Mouse (Mus musculus) heart, postnatal 10 days (tissue): Measurements from ENCODE around the gene H1f0. TPM values are rescaled to one million over a fixed set of nuclear protein-coding genes. Genes with fewer than 3 reads are reported as not detected.
A peak's percentile ranks its signal among the peaks of the same experiment; 100 is the strongest.
"Not testable (repeated sequence)": the region's sequence is repeated elsewhere in the genome, so short reads cannot be mapped to it uniquely, and the experiment has no call there.

ENCODE experiments used
- DNase-seq, 2 experiments: peaks; one replicate each; pipeline ENCODE4 v3.0.0; 2021
- intact Hi-C: fragments of 180-260 bp; cut with DNase I; formaldehyde crosslinking; loops from one replicate; pipeline ENCODE4 v1.15.1; 2025
- total RNA-seq, 2 experiments: library from RNA; stranded (reverse); gene quantifications; 2 replicates each; pipeline ENCODE4 v1.2.3; 2021

H1f0 gene
- total RNA-seq, 2 experiments from 2014 or later, result 208 to 227 TPM

- peak; percentile 92 to 93 for DNase-seq
- intact Hi-C loops, result no loop called here
Observed at GRCm38 (mm10) chr15:79030551-79031435, 2.5 kb downstream of the H1f0 start.

DNA sequence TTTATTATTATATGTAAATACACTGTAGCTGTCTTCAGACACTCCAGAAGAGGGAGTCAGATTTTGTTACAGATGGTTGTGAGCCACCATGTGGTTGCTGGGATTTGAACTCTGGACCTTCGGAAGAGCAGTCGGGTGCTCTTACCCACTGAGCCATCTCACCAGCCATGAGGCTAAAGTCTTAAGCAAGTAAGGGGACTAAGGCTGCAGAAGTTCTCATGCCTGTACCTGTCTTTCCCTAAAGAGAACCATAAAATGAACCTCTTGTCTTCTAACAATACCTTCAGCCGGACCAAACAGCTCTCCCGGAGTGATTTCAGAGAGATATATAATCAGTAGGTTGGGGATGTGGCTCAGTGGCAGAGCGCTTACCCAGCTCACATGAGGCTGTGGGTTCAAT is 3.7 kb downstream of the H1f0 start:
- DNase-seq, intact Hi-C loops: not testable (repeated sequence)

- intact Hi-C loops, result loop anchor here (1.0 to 2.0 kb wide), 2 partner anchors 33 to 111 kb away; no protein-coding TSS in a partner anchor
- DNase-seq, result peak; percentile 77 to 87
Observed at GRCm38 (mm10) chr15:79037913-79038328, 9.7 kb downstream of the H1f0 start.

- DNase-seq, result no peak
- intact Hi-C loops, result loop anchor here (1.0 to 2.0 kb wide), 2 partner anchors 33 to 110 kb away; no protein-coding TSS in a partner anchor
Observed at GRCm38 (mm10) chr15:79038331-79038730, 10.1 kb downstream of the H1f0 start.

DNA sequence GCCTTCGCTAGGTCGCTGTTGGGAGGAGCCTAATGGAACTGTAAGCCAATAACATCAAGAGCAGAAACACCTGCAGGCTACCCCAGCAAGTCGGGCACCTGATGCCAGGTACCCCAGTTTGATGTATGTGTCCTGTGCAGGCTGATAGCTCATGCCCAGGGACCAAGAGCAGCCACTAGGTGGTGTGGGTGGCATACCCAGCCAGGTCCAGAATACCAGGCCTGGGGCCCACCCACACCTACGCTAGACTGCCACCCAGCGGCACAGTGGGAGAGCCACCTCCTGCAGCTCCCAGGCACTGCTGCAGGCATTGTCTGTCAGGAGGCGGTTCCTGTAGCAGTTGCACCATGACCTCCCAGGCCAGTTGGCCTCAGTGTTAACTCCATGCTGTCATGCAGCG is 10.6 kb downstream of the H1f0 start:
- intact Hi-C loops, result loop anchor here (1.0 to 2.0 kb wide), 2 partner anchors 32 to 110 kb away; no protein-coding TSS in a partner anchor
- peak; percentile 79 to 84 for DNase-seq

GRCm38 (mm10) chr15:79040501-79041416 is 12.5 kb downstream of the H1f0 start:
- no peak for DNase-seq
- intact Hi-C loops, result no loop called here

- intact Hi-C loops, result no loop called here
- DNase-seq, result no peak
Observed at GRCm38 (mm10) chr15:79041585-79041984, 13.3 kb downstream of the H1f0 start, which contains the start of gene Galr3. TSS of gene Galr3 (plus strand) at chr15:79041885.

- no peak for DNase-seq
- intact Hi-C loops, result no loop called here
Observed at GRCm38 (mm10) chr15:79042721-79043491, 14.7 kb downstream of the H1f0 start.

DNA sequence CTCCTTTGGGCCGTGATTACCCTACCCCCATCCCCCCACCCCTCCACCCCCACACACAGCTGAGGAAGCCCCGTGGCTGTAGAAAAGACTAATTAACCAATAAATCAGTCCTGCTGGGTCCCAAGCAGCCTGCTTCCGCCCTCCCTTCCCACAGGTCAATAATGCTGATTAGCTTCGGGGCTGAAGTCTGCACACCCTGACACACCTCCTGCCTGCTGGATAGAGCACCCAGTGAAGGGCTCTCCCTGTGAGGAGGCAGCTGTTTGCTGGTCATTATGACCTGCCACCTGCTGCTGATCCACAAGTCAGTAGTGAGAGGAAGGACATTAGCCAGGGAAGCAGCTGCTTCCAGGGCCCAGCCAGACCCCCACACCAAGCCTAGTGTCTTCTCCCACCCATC is 16.6 kb downstream of the H1f0 start:
- intact Hi-C loops, result no loop called here
- no peak for DNase-seq

- intact Hi-C loops, result no loop called here
- no peak for DNase-seq
Observed at GRCm38 (mm10) chr15:79048186-79048585, 19.9 kb downstream of the H1f0 start.

- no peak for DNase-seq
- intact Hi-C loops, result no loop called here
Observed at GRCm38 (mm10) chr15:79050160-79050845, 22.1 kb downstream of the H1f0 start.

- DNase-seq, result no peak
- intact Hi-C loops, result no loop called here
Observed at GRCm38 (mm10) chr15:79050964-79051363, 22.7 kb downstream of the H1f0 start.

DNA sequence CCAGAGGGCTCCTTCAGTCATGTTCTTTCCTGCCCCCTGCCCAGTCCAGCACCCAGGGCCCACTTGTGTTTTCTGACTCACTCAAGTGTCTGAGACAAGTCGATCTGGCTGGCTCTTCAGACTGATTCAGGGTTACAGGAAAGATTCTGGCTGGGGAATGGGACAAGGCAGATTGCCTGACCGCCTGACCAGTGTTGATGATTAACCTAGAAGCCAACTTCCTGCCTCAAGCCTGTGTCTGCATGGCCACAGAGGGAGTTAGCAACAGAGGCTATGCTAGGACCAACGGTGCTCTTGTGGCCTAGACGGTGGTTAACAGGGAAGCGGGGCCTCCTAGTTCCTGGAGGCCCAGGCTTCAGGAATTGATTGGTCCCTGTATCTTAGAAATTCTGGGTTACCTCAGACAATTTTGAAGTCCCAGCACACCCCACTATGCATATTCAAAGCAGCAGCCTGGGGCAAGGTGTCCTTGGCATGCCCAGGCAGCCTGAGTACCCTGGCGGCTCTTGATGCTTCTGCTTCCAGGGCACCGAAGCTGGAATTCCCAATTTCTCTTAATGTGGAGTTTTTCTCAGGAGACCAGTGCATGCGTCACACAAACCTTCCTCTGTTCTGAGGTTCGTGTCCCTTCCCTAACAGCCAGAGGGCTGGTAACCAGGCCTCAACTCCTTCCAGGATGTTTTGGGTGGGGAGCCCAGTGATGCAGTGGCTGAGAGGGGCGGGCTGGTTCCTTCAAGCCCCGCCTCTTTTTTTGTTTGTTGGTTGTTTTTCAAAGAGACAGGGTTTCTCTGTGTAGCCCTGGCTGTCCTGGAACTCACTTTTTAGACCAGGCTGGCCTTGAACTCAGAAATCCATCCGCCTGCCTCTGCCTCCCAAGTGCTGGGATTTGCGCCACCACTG is 23.5 kb downstream of the H1f0 start:
- DNase-seq, result peak in 1 of 2 experiments; percentile 33
- intact Hi-C loops, result no loop called here

DNA sequence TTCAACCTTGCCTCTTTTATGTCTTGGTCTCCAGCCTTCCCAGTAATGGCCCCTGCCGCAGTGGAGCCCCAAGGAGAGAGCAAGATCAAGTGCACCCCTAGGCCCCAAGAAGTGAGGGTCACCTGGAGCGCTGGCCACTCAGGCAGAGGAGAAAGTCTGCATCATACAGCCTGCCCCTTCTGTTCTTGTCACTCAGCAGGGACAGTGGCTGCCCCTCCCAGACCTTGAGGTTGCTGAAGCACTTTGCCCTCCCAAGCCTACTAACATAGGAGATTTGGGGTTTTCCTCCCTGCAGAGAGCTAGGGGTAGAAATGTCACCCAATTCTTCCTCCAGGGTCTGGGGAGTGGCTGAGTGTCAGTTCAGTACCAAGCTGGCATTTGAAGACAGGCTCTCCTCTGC is 24.1 kb downstream of the H1f0 start:
- intact Hi-C loops, result no loop called here
- DNase-seq, result no peak

DNA sequence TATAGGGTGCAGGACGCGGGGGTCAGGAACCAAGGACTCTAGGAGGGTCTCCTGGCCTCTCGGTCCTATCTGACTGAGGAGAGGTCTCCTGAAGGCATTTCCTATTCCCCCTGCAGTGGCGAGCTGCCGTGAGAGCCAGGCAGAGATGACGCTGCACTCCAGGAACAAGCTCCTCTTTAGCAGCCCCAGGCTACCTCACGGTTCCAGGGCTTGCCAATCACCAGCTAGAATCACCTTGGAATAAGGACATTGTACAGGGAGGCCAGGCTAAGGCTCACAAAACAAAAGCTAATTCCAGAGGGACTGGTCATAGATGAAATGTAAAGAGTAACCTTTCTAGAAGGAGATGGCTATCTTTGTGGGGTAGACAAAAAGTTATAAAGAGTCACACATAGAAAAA is 28.4 kb downstream of the H1f0 start:
- no peak for DNase-seq
- intact Hi-C loops, result no loop called here

GRCm38 (mm10) chr15:79057850-79058249 is 29.6 kb downstream of the H1f0 start:
- DNase-seq, result no peak

GRCm38 (mm10) chr15:79060887-79061565 is 32.8 kb downstream of the H1f0 start:
- DNase-seq, result no peak
- intact Hi-C loops, result no loop called here

More at GRCm38 (mm10) chr15:79057850-79058249, 29.6 kb downstream of the H1f0 start:
- intact Hi-C loops, result no loop called here
